ENCODE assay signal across 19 mouse cellular contexts in the genomic region with DNA sequence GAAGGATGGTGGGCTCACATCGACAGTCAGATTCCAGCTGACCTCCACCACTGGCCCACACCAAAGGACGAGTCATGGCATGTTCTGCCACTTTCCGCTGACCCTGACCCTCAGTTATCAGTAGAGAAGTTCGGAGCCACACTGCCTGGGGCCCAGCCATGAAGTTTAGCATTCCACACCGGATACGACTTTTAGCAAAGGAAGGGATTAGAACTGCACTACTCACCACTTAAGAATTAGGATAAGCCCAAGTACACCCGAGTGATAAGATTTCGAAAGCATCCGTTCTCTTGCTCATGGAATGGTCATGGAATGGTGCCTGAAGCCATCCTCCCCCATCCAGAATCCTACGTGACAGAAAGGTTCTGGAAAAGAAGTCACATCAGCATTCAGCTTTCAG.
A peak's percentile ranks its signal among the peaks of the same experiment; 100 is the strongest.
DNase-seq lines count a peak whose midpoint lies in the region; ATAC-seq and TF ChIP-seq lines count a peak whose summit lies in the region.
"Had no signal": no experiment of that assay in that cellular context is flagged by ENCODE, and none has a peak within 500 bp of the region (broad histone marks: within the 10 kb centered on the region; RNA-seq: fewer than 3 reads in every experiment).

No protein-coding gene starts in this region.

- DNase-seq in liver, postnatal 0 days = no peak
- DNase-seq in liver (no peak), ES-E14 (ENCODE audit: low read depth, low spot score) (no peak)
- DNase-seq in heart, postnatal 14 days = peak; percentile 7 to 14
- DNase-seq in midbrain, embryonic 11.5 days (ENCODE audit: low spot score, missing footprints) = no peak
- DNase-seq in left cerebral cortex, postnatal 36 days (ENCODE audit: low spot score in 2 of 2) = no peak
- no peak for DNase-seq in hindbrain, postnatal 0 days (ENCODE audit: low spot score)
- DNase-seq: cerebellum, adult 11 months; cerebellum, postnatal 14 days; kidney, adult 18-20 months; kidney, postnatal 10 days; lung, embryonic 14.5 days; midbrain, embryonic 14.5 days had no signal

- no peak overlapping the region for H3K27ac ChIP-seq in liver, postnatal 0 days (ENCODE audit: low read depth)
- H3K27ac ChIP-seq in ES-E14 (ENCODE audit: insufficient read depth, low read depth, low read length, poor library complexity, severe bottlenecking) = no peak overlapping the region
- H3K27ac ChIP-seq in heart, embryonic 11.5 days (ENCODE audit: low read depth, low read length) = peak overlapping the region; percentile 57
- no peak overlapping the region for H3K27ac ChIP-seq in midbrain, embryonic 11.5 days (ENCODE audit: low read depth, low read length)
- no peak overlapping the region for H3K27ac ChIP-seq in hindbrain, postnatal 0 days
- H3K27ac ChIP-seq: forebrain, embryonic 13.5 days; left cerebral cortex, adult 2 months; limb, embryonic 12.5 days had no signal

- intact Hi-C loops in heart, postnatal 14 days (cut with DNase I) = no loop called here
- intact Hi-C loops in left cerebral cortex, postnatal 36 days (cut with DNase I) = no loop called here

- H3K36me3 ChIP-seq in liver, postnatal 0 days (replicated peaks; ENCODE audit: insufficient read depth, low read length) = no peaks in the 10 kb centered on the region
- H3K36me3 ChIP-seq in ES-E14 (ENCODE audit: control insufficient read depth, insufficient read depth, low read length, poor library complexity, severe bottlenecking) = no peaks in the 10 kb centered on the region
- H3K36me3 ChIP-seq in heart, embryonic 11.5 days (ENCODE audit: control insufficient read depth, insufficient read depth, low read length) = no peaks in the 10 kb centered on the region
- H3K36me3 ChIP-seq in midbrain, embryonic 11.5 days (ENCODE audit: control insufficient read depth, insufficient read depth, low read length) = no peaks in the 10 kb centered on the region
- H3K36me3 ChIP-seq in hindbrain, postnatal 0 days (ENCODE audit: insufficient read depth, low read length) = no peaks in the 10 kb centered on the region
- H3K36me3 ChIP-seq: limb, embryonic 12.5 days had no signal

- ATAC-seq in liver, postnatal 0 days = peak; percentile 12; the same call in 1 of the 2 replicates
- ATAC-seq in heart, embryonic 11.5 days (replicated peaks; ENCODE audit: insufficient number of reproducible peaks, low FRiP score, low TSS enrichment) = 0 out of 2 replicates have a peak, but pooled peaks have one; percentile 26
- no peak for ATAC-seq in midbrain, embryonic 11.5 days (ENCODE audit: low FRiP score)
- ATAC-seq in hindbrain, postnatal 0 days = no peak
- ATAC-seq: CD4-positive, CD25-positive, alpha-beta regulatory T cell, adult 4 months; forebrain, embryonic 13.5 days; hindbrain, embryonic 16.5 days had no signal

- no peak for TF ChIP-seq EP300 in liver, postnatal 0 days (IDR thresholded peaks at IDR 0.05; ENCODE audit: low read depth)

- TF ChIP-seq CTCF in liver, postnatal 0 days (IDR thresholded peaks at IDR 0.05; ENCODE audit: low read depth) = no peak
- no peak for TF ChIP-seq CTCF in hindbrain, postnatal 0 days (IDR thresholded peaks at IDR 0.05; ENCODE audit: low read depth)

- no peak overlapping the region for H3K9ac ChIP-seq in liver, postnatal 0 days (replicated peaks)
- H3K9ac ChIP-seq in ES-E14 (ENCODE audit: insufficient read depth, low read depth, low read length, poor library complexity, severe bottlenecking) = peak overlapping the region; percentile 51
- H3K9ac ChIP-seq in heart, embryonic 11.5 days (ENCODE audit: low read depth, low read length) = no peak overlapping the region
- H3K9ac ChIP-seq in midbrain, embryonic 11.5 days (ENCODE audit: low read length) = no peak overlapping the region
- H3K9ac ChIP-seq in hindbrain, postnatal 0 days (replicated peaks; ENCODE audit: low read length) = no peak overlapping the region
- H3K9ac ChIP-seq: forebrain, embryonic 13.5 days; limb, embryonic 12.5 days; lung, embryonic 14.5 days had no signal

- H3K9me3 ChIP-seq in liver, postnatal 0 days (ENCODE audit: low read length) = no peaks in the 10 kb centered on the region
- no peaks in the 10 kb centered on the region for H3K9me3 ChIP-seq in ES-E14 (ENCODE audit: control insufficient read depth, insufficient read depth, low read depth, low read length)
- H3K9me3 ChIP-seq in heart, embryonic 11.5 days (replicated peaks; ENCODE audit: control insufficient read depth, low read length) = no peaks in the 10 kb centered on the region
- H3K9me3 ChIP-seq in midbrain, embryonic 11.5 days (ENCODE audit: control insufficient read depth, low read length) = no peaks in the 10 kb centered on the region
- H3K9me3 ChIP-seq in hindbrain, postnatal 0 days (ENCODE audit: low read length) = no peaks in the 10 kb centered on the region
- H3K9me3 ChIP-seq: forebrain, embryonic 13.5 days; limb, embryonic 12.5 days had no signal

- 64% methylated on average over 10 of the region's 10 CpGs for WGBS in liver, postnatal 0 days (ENCODE audit: insufficient replicate concordance)
- 14% methylated on average over 10 of the region's 10 CpGs for WGBS in heart, embryonic 11.5 days (ENCODE audit: insufficient replicate concordance)
- WGBS in midbrain, embryonic 11.5 days = 79% methylated on average over 10 of the region's 10 CpGs
- WGBS in hindbrain, postnatal 0 days = 88% methylated on average over 10 of the region's 10 CpGs

- no peaks in the 10 kb centered on the region for H3K27me3 ChIP-seq in liver, postnatal 0 days (ENCODE audit: insufficient read depth, low read length)
- H3K27me3 ChIP-seq in heart, embryonic 11.5 days (ENCODE audit: control insufficient read depth, insufficient read depth, low read length) = no peaks in the 10 kb centered on the region
- no peaks in the 10 kb centered on the region for H3K27me3 ChIP-seq in midbrain, embryonic 11.5 days (ENCODE audit: control insufficient read depth, insufficient read depth, low read length)
- H3K27me3 ChIP-seq in hindbrain, postnatal 0 days (ENCODE audit: insufficient read depth, low read length) = no peaks in the 10 kb centered on the region
- H3K27me3 ChIP-seq: forebrain, embryonic 13.5 days; limb, embryonic 12.5 days had no signal

- in situ Hi-C loops in ES-E14 (cut with MboI; ENCODE audit: low sequenced_read_pairs in 2 of 2, unreplicated experiment in 2 of 2) = no loop called here

- no peaks in the 10 kb centered on the region for H3K4me1 ChIP-seq in liver, postnatal 0 days (ENCODE audit: insufficient read depth)
- peaks cover 0 to 5% of the 10 kb centered on the region in 2 experiments; a peak in 1 of 4 replicates for H3K4me1 ChIP-seq in ES-E14 (ENCODE audit: control insufficient read depth in 2 of 2, insufficient read depth in 2 of 2, low read length in 2 of 2, poor library complexity in 1 of 2)
- peaks cover 9% of the 10 kb centered on the region; the same call in 1 of the 2 replicates for H3K4me1 ChIP-seq in heart, embryonic 11.5 days (ENCODE audit: control insufficient read depth, insufficient read depth, low read length)
- H3K4me1 ChIP-seq in midbrain, embryonic 11.5 days (ENCODE audit: control insufficient read depth, insufficient read depth, low read length) = no peaks in the 10 kb centered on the region
- no peaks in the 10 kb centered on the region for H3K4me1 ChIP-seq in hindbrain, postnatal 0 days (ENCODE audit: insufficient read depth, low read length)
- H3K4me1 ChIP-seq: forebrain, embryonic 13.5 days; limb, embryonic 12.5 days had no signal

- H3K4me3 ChIP-seq in liver, postnatal 0 days (ENCODE audit: low read depth, low read length) = no peak overlapping the region
- H3K4me3 ChIP-seq in ES-E14 (ENCODE audit: insufficient read depth in 1 of 2, low read depth in 1 of 2, low read length in 2 of 2, poor library complexity in 1 of 2, severe bottlenecking in 1 of 2) = peak overlapping the region in 1 of 2 experiments; percentile 1; a peak in 1 of 4 replicates
- H3K4me3 ChIP-seq in heart, embryonic 11.5 days (ENCODE audit: low read depth, low read length) = no peak overlapping the region
- H3K4me3 ChIP-seq in midbrain, embryonic 11.5 days (ENCODE audit: low read depth, low read length) = no peak overlapping the region
- H3K4me3 ChIP-seq in hindbrain, postnatal 0 days (ENCODE audit: low read length) = no peak overlapping the region
- H3K4me3 ChIP-seq: forebrain, embryonic 13.5 days; left cerebral cortex, adult 2 months; limb, embryonic 12.5 days had no signal

- no peak overlapping the region for H3K4me2 ChIP-seq in liver, postnatal 0 days (ENCODE audit: low read depth, low read length)
- H3K4me2 ChIP-seq in heart, embryonic 11.5 days = peak overlapping the region; percentile 27
- H3K4me2 ChIP-seq in midbrain, embryonic 11.5 days = no peak overlapping the region
- H3K4me2 ChIP-seq in hindbrain, postnatal 0 days (ENCODE audit: low read depth, low read length) = no peak overlapping the region
- H3K4me2 ChIP-seq: forebrain, embryonic 13.5 days; limb, embryonic 12.5 days; lung, embryonic 14.5 days had no signal

TF ChIP-seq in ES-E14, 5 proteins besides CTCF, POLR2A, EP300 and RAD21:
- TF ChIP-seq ZC3H11A (IDR thresholded peaks at IDR 0.05; ENCODE audit: borderline replicate concordance, low read depth, low read length) (no peak), CHD2 (IDR thresholded peaks at IDR 0.05; ENCODE audit: low read depth, low read length) (no peak), HCFC1 (IDR thresholded peaks at IDR 0.05; ENCODE audit: borderline replicate concordance, insufficient read depth, low read length) (no peak), MAFK (IDR thresholded peaks at IDR 0.05; ENCODE audit: insufficient read depth, low read depth, low read length) (no peak), ZNF384 (IDR thresholded peaks at IDR 0.05; ENCODE audit: low read depth, low read length) (no peak)
TF ChIP-seq in ES-E14: peak in this region for 0.

Comparison
In these comparisons a context has a peak if more than half of its experiments do, and no peak if none do; other contexts are left out.
1. ATAC-seq: peak in liver, postnatal 0 days (single experiment) and heart, embryonic 11.5 days (single experiment); none in midbrain, embryonic 11.5 days (single experiment) and hindbrain, postnatal 0 days (single experiment).
2. DNase-seq: peak in heart, postnatal 14 days (2 of 2); none in liver, postnatal 0 days (single experiment), liver (single experiment), ES-E14 (single experiment), midbrain, embryonic 11.5 days (single experiment), left cerebral cortex, postnatal 36 days (0 of 2) and hindbrain, postnatal 0 days (single experiment).